Mouse (Mus musculus) frontal cortex, postnatal 36 days (tissue): ENCODE measurements around the gene Tagln2.

Experiments
- DNase-seq, 2 experiments: peaks; one replicate each; pipeline ENCODE4 v3.0.0; 2022; ENCODE audit warnings: low spot score in 2 of 2

Gene Tagln2

DNA sequence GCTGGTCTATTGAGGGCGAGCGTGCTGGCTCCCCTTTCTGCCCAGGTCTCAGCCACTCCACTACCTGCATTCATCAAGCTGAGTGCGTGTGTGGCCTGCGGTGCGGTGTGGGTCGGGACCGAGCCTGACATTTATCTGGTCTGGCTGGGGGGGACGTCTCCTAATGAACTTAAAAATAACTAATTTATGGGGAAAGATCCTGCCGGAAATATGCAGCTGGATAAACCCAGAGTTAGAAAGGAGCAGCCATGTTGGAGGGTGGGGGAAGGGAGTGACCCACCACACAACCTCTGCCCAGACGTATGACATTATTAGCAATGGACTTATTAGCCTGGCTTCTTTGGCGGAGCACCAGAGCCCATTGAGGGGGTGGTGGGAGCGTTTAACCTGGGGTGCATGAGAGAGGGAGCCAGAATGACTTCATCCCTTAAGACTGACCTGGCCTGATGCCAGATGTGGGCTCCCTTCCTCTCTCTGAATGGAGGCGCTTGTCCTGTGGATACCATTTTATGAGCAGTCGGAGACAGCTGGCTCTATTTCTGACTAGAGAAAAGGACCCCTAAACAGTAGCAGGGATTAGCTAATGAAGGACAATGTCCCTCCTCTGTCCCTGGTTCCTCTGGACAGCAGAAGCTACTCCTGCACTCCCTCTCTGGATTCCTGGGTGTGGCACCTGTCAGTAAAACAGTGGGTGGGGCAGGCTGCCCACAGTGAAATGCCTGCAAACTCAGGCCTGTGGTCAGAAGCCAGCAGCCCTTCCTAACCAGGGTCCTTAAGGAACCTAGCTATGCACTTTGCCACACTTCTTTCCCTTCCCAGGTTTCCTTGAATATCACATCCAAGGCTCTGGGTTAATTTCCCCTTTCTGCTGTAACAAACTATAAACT lies 3.5 kb downstream of the Tagln2 start:
- no peak for DNase-seq

GRCm38 (mm10) chr1:172504756-172505155 lies 4.9 kb downstream of the Tagln2 start:
- no peak for DNase-seq

DNA sequence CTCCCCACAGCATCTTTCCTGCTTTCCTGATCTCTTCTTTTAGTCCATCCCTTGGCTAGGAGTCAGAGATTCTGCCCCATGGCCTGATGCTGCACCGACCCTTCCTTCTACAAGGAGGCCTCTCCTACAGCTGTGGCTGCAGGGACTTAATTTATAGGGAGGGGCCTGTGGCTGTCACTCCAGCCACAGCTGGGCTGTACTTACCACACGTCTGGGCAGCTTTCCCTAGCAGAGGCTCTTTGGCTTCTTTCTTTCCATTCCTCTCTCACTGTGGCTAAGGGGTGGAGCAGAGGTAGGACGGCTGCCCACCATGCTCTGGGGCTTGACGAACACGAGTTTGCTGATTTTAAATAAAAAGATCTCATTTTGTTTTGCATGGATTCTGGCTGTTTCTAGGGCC lies 7.2 kb downstream of the Tagln2 start:
- no peak for DNase-seq

DNA sequence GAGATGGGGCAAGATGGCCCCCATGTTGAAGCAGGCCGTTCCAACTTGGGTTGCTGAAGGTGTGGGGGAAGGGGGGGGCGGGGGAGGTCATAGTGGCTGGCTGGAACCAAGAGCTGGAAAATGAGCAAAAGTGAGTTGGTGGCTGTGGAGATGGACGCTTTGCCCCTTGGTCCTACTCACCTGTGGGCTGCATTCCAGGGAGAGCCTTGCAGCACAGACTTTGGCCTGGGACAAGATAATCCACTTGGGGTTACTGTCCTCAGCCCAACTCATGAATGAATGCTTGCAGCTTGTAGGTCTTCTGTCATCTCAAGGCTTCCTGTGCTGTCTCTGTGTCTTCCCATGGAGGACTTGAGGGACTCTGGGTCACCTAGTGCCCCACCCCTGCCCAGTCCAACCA lies 7.9 kb downstream of the Tagln2 start:
- no peak for DNase-seq

GRCm38 (mm10) chr1:172508172-172508571 lies 8.3 kb downstream of the Tagln2 start:
- no peak for DNase-seq

GRCm38 (mm10) chr1:172509235-172509634 lies 9.4 kb downstream of the Tagln2 start:
- DNase-seq, result no peak

DNA sequence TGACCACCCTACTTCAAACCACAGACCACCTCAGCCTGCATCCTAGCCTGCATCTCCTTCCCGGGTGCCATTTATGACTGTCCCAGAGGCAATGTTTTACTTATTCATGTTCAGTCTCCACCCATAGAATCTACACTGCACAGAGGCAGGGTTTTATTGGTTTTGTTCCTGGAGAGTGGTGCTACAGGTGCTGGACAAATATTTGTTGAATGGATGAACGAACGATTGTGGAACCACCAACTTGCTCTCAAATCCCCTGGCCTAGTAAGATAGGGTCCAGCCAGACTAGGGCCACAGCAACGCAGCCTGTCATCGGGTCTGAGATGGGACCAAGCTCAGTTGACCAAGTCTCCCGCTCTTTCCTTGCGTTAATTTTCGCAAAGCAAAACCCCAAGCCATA lies 10.1 kb downstream of the Tagln2 start:
- DNase-seq, result no peak

DNA sequence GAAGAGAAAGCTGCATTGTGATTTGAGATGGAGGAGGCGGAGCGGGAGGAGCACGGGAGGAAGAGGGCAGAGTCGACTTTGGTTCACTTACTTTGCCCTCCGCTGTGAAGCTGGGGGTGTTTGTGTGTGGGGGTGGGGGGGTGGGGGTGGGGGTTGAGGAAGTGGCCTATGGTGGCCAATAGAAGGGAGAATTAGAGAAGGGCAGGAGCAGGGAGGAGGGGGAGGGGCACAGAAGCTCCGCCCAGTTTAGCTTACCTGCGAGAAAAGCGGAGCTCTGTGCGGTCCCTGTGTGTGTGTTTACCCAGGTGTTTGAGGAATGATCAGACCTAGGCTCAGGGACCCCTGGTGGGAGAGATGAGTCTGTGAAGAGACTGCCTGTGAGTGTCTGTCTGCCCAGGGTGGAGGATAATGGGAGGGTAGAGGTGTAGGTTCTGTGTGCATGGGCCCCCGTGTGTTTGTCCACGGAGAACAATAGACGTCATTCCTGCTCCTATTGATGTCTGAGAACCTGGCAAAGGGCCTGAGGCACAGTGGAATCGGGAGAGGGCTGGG lies 10.7 kb downstream of the Tagln2 start:
- no peak for DNase-seq

GRCm38 (mm10) chr1:172512962-172513361 lies 13.1 kb downstream of the Tagln2 start:
- DNase-seq, result no peak

- DNase-seq, result no peak
Observed at GRCm38 (mm10) chr1:172513525-172514212, 13.8 kb downstream of the Tagln2 start.

- no peak for DNase-seq
Observed at GRCm38 (mm10) chr1:172514213-172514529, 14.3 kb downstream of the Tagln2 start.

- no peak for DNase-seq
Observed at GRCm38 (mm10) chr1:172514551-172515268, 14.9 kb downstream of the Tagln2 start.

DNA sequence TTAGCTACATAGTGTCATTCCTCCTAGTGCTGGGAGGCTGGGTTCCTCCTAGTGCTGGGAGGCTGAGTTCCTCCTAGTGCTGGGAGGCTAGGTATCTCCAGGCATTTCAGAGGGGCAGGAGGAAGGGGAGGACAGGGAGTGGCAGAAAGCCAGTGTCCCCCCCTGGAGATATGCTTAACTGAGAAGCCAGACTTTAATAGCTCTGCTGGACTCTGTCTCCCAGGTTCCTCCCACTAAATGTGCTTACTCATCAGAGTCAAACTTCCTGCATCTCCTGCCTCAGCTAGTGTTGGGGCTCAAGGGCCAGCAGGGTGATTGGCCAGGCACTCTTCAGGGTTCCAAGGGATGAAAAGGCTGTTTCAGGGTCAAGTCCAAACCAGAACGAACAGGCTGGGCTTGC lies 15.5 kb downstream of the Tagln2 start:
- DNase-seq, result no peak

DNA sequence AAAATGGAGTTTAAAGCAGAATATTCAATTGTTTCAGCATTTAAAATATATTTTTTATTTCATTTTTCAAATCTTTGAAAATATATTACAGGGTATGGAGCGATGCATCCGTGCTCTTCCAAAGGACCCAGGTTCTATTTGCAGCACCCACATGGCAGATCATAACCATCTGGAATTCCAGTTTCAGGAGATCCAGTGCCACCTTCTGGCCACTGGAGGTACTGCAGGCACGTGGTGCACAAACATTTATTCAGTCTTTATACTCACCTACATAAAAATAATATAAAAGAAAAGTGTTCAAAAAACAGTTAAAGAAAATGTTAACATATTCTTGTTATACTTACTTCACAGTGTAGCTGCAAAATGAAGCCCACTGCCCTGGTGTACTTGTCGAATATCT lies 18.2 kb downstream of the Tagln2 start:
- DNase-seq, result no peak

- no peak for DNase-seq
Observed at GRCm38 (mm10) chr1:172519644-172520043, 19.8 kb downstream of the Tagln2 start.

GRCm38 (mm10) chr1:172520576-172521440 lies 21.0 kb downstream of the Tagln2 start, which contains the start of gene Cfap45:
Gene Cfap45 (plus strand): TSS chr1:172520801.
- peak; percentile 75 to 77 for DNase-seq

GRCm38 (mm10) chr1:172522524-172522923 lies 22.7 kb downstream of the Tagln2 start:
- DNase-seq, result no peak

- DNase-seq, result no peak
Observed at GRCm38 (mm10) chr1:172523699-172524101, 23.9 kb downstream of the Tagln2 start.

GRCm38 (mm10) chr1:172525027-172525764 lies 25.3 kb downstream of the Tagln2 start:
- DNase-seq, result no peak

GRCm38 (mm10) chr1:172525971-172526370 lies 26.1 kb downstream of the Tagln2 start:
- no peak for DNase-seq
